Mouse (Mus musculus) liver, embryonic 15.5 days (tissue): ENCODE results near the gene Gm45713. TPM values are rescaled to one million over a fixed set of nuclear protein-coding genes. Genes with fewer than 3 reads are reported as not detected.
A peak's percentile ranks its signal among the peaks of the same experiment; 100 is the strongest.
"Not testable (repeated sequence)": the region's sequence is repeated elsewhere in the genome, so short reads cannot be mapped to it uniquely, and the experiment has no call there.

Source experiments
- ATAC-seq: fragments of 200-750 bp; cut with Nextera tagmentation; 2 replicates; pipeline ENCODE4 v1.8.0; 2017; ENCODE audit warnings: moderate number of reproducible peaks, mild to moderate bottlenecking, moderate library complexity; ENCODE audit not compliant: insufficient read depth
- H3K27ac ChIP-seq: fragments of 300-500 bp; sonication (generic); replicated peaks from 2 replicates; pipeline ENCODE4 v1.5.1; 2015; ENCODE audit warnings: mild to moderate bottlenecking, inconsistent platforms
- H3K27me3 ChIP-seq: fragments of 300-500 bp; sonication (generic); 2 replicates; pipeline ENCODE4 v1.6.1; 2015; ENCODE audit warnings: mild to moderate bottlenecking, inconsistent platforms
- H3K36me3 ChIP-seq: fragments of 300-500 bp; sonication (generic); replicated peaks from 2 replicates; pipeline ENCODE4 v1.6.1; 2015; ENCODE audit warnings: moderate library complexity, mild to moderate bottlenecking, inconsistent platforms
- H3K4me1 ChIP-seq: fragments of 300-500 bp; sonication (generic); replicated peaks from 2 replicates; pipeline ENCODE4 v1.6.1; 2015; ENCODE audit warnings: inconsistent platforms
- H3K4me2 ChIP-seq: fragments of 300-500 bp; sonication (generic); 2 replicates; pipeline ENCODE4 v1.6.1; 2015; ENCODE audit warnings: moderate library complexity, mild to moderate bottlenecking, inconsistent platforms
- H3K4me3 ChIP-seq: fragments of 300-500 bp; sonication (generic); replicated peaks from 2 replicates; pipeline ENCODE4 v1.5.1; 2015; ENCODE audit warnings: mild to moderate bottlenecking, inconsistent platforms
- H3K9ac ChIP-seq: fragments of 300-500 bp; sonication (generic); 2 replicates; pipeline ENCODE4 v1.6.1; 2015; ENCODE audit warnings: moderate library complexity, mild to moderate bottlenecking, inconsistent platforms
- H3K9me3 ChIP-seq: fragments of 300-500 bp; sonication (generic); replicated peaks from 2 replicates; pipeline ENCODE4 v1.6.1; 2016; ENCODE audit warnings: inconsistent platforms
- WGBS: fragments of 180-500 bp; shearing (Covaris S2); methylation state at CpG from one replicate; pipeline ENCODE4 v1.1.7; 2015; ENCODE audit warnings: mixed read lengths; ENCODE audit not compliant: insufficient replicate concordance; 5-methylcytosine and 5-hydroxymethylcytosine counted together
- polyA plus RNA-seq: library from polyadenylated mRNA; unstranded; fragments of >200 nt; fragmentation: Nextera tagmentation; extraction: Ambion mirVana; gene quantifications from 2 replicates; pipeline ENCODE4 v1.2.1, GENCODE M21; 2015

The Gm45713 gene
- polyA plus RNA-seq, 1 experiment from 2014 or later: not detected

DNA sequence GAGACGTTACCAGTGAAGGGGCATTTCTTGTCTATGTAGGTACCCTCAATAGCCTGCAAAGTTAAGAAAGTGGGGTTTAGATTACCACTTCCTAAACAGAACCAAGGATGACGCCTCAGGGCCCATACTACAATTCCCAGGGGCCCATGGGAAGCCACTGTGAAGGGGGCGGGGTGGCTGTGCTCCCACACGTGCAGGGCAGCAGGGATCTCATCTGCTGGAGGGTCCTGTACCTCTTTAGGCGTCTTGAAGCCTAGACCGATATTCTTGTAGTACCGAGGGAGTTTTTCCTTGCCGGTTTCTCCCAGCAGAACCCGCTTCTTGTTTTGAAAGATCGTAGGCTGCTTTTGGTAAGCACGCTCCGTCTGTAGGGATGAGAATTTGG is 12.9 kb downstream of the Gm45713 start:
- 9% methylated on average over 12 of the region's 12 CpGs for WGBS
- Histone ChIP-seq H3K27ac (peak overlapping the region; percentile 82), H3K36me3 (peaks cover 74% of the 10 kb centered on the region), H3K4me1 (peaks cover 84% of the 10 kb centered on the region), H3K9ac (peak overlapping the region; percentile 87), H3K4me3 (peak overlapping the region; percentile 83), H3K27me3 (no peaks in the 10 kb centered on the region), H3K4me2 (peak overlapping the region; percentile 88), H3K9me3 (no peaks in the 10 kb centered on the region)
- ATAC-seq: no peak

DNA sequence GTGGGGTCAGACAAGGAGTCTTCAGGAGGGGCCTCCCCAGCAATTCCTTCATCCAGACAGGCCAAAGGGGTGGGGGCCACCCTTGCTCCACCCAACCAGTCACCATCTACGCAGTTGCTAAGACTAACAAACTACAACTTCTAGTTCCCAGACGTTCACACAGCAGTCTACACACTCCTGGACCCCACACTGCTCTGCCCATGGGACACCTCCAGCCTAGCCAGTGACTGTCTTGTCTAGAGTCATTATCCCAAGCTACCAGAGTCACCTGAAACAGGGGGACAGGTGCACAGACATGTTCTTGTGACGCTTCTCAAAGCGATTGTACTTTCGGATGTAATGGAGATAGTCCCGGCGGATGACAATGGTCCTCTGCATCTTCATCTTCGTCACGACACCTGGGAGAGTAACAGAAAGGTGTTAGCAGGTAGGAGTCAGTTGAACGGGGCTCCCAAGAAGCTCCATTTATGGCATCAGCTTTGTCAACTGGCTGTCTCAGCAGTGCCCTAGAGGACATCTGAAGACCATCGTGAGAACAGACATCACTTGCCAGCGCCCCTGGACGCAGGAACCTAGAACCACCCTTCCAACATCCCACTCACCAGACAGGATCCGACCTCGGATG is 13.4 kb downstream of the Gm45713 start:
- Histone ChIP-seq H3K4me1 (peaks cover 84% of the 10 kb centered on the region), H3K4me2 (peak overlapping the region; percentile 88), H3K27me3 (no peaks in the 10 kb centered on the region), H3K9me3 (no peaks in the 10 kb centered on the region), H3K9ac (peak overlapping the region; percentile 87), H3K36me3 (peaks cover 74% of the 10 kb centered on the region), H3K27ac (peak overlapping the region; percentile 82), H3K4me3 (peak overlapping the region; percentile 83)
- WGBS: 64% methylated on average over 15 of the region's 15 CpGs
- ATAC-seq: no peak

DNA sequence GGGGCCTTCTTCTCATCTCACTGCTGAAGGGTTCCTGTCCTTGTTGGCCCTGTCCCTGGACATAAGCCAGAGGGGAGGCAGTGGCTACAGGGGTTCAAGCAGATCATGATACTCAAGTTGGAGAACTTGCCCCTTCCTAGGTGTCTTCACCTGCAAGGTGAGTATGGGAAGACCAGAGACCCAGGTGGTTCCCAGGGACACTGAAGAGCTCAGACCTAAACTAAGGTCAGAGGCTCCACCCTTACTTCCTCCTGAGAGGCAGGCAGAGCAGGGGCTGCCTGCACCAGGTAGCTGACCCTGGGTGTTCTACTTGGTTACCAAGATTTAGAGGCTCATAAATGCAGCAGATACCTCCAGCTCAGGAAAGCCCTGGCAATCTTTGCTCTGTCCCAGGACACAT is 14.1 kb downstream of the Gm45713 start:
- Histone ChIP-seq H3K36me3 (peaks cover 68% of the 10 kb centered on the region), H3K9me3 (no peaks in the 10 kb centered on the region), H3K9ac (no peak overlapping the region), H3K4me1 (peaks cover 80% of the 10 kb centered on the region), H3K27me3 (no peaks in the 10 kb centered on the region), H3K27ac (peak overlapping the region; percentile 53; the same call in 1 of the 2 replicates), H3K4me2 (peak overlapping the region; percentile 88), H3K4me3 (no peak overlapping the region)
- ATAC-seq: no peak

DNA sequence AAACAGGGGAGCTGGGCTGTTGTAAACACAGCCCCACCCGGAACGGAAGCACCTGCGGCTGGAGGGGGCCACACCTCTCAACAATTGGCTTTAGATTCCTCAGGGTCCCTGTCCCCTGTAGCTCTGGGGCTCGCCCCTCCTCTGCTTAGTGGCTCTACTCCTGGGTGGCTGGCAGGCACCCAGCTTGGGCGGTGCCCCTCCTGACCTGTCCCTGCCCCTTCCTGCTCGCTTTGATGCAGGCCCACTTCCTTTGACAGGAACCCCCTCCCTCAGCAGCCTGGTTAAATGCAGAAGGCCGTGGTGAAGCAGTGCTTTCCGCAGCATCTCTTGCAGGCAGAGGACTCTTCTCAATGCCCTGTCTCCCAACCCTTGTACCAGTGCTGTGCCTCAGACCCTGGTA is 14.6 kb downstream of the Gm45713 start:
- H3K9me3 ChIP-seq: no peaks in the 10 kb centered on the region
- H3K4me3 ChIP-seq: no peak overlapping the region
- H3K4me2 ChIP-seq: peak overlapping the region; percentile 88
- no peaks in the 10 kb centered on the region for H3K27me3 ChIP-seq
- 27% methylated on average over 8 of the region's 8 CpGs for WGBS
- H3K27ac ChIP-seq: peak overlapping the region; percentile 53; the same call in 1 of the 2 replicates
- ATAC-seq: no peak
- H3K36me3 ChIP-seq: peaks cover 62% of the 10 kb centered on the region
- H3K9ac ChIP-seq: no peak overlapping the region
- H3K4me1 ChIP-seq: peaks cover 74% of the 10 kb centered on the region

GRCm38 (mm10) chr7:45119780-45120709 is 16.0 kb downstream of the Gm45713 start:
- H3K36me3 ChIP-seq: peaks cover 49% of the 10 kb centered on the region

DNA sequence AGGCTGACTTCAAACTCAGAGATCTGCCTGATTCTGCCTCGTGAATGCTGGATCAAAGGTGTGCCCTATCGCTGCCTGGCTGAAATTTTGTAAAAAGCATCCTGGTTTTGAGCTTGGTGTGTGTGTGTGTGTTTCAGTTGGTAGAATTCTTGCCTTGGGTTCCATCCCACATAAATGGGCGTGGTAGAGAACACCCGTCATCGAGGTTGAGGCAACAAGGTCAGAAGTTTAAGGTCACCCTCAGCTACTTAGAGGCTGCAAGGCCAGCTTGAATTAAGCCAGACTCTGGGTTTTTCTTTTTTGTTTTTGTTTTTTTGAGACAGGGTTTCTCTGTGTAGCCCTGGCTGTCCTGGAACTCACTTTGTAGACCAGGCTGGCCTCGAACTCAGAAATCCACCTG is 17.7 kb downstream of the Gm45713 start:
- Histone ChIP-seq H3K4me2 (no peak overlapping the region), H3K27ac (no peak overlapping the region), H3K4me1 (peaks cover 58% of the 10 kb centered on the region), H3K36me3 (peaks cover 45% of the 10 kb centered on the region), H3K9ac (no peak overlapping the region), H3K9me3 (no peaks in the 10 kb centered on the region), H3K4me3 (no peak overlapping the region), H3K27me3 (no peaks in the 10 kb centered on the region)
- ATAC-seq: no peak
- 62% methylated on average over 6 of the region's 6 CpGs for WGBS

More at GRCm38 (mm10) chr7:45119780-45120709, 16.0 kb downstream of the Gm45713 start:
- H3K9ac ChIP-seq: no peak overlapping the region
- no peak for ATAC-seq
- H3K27ac ChIP-seq: no peak overlapping the region
- no peak overlapping the region for H3K4me2 ChIP-seq
- no peaks in the 10 kb centered on the region for H3K9me3 ChIP-seq
- H3K4me1 ChIP-seq: peaks cover 60% of the 10 kb centered on the region
- H3K27me3 ChIP-seq: no peaks in the 10 kb centered on the region
- H3K4me3 ChIP-seq: no peak overlapping the region
- WGBS: 50% methylated on average over 5 of the region's 5 CpGs

DNA sequence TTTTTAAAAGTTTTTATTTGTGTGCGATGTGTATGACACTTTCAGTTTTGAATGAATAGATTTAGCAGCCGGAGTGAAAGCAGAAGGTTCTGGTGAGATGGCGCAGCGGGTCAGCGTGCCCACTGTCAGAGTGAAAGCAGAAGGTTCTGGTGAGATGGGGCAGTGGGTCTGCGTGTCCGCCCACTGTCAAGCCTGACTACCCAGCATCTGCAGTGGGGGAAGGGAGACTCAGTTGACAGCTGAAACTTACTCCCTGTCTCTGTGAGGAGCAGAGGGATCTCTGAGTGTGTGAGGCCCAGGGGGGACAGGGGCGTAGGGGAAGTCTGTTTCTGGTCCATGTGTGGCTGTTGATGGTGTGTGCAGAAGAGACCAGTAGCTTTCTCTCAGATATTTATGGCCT is 18.5 kb downstream of the Gm45713 start:
- H3K9ac ChIP-seq: no peak overlapping the region
- peaks cover 37% of the 10 kb centered on the region for H3K36me3 ChIP-seq
- ATAC-seq: no peak
- no peak overlapping the region for H3K4me2 ChIP-seq
- H3K4me1 ChIP-seq: peaks cover 57% of the 10 kb centered on the region
- no peak overlapping the region for H3K4me3 ChIP-seq
- no peaks in the 10 kb centered on the region for H3K27me3 ChIP-seq
- H3K9me3 ChIP-seq: no peaks in the 10 kb centered on the region
- WGBS: 67% methylated on average over 8 of the region's 8 CpGs
- no peak overlapping the region for H3K27ac ChIP-seq

DNA sequence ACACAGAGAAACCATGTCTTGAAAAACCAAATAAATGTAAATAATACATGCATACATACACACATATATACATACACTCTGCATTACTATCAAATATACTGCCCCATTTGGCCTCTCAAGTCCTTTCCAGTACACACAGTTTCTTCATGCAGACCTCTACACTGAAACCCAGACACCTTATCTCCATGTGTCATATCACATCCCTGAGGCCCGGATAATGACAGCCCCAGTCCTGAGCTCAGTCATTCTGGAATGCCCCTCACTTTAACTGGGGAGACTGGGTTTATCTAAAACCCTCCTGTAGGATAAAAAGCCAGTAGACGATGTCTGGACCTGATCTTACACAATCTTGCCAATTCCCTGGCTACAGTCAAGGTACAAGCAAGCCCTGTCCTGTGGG is 22.6 kb downstream of the Gm45713 start:
- Histone ChIP-seq H3K36me3 (no peaks in the 10 kb centered on the region), H3K4me2 (no peak overlapping the region), H3K9me3 (no peaks in the 10 kb centered on the region), H3K4me1 (peaks cover 29% of the 10 kb centered on the region), H3K27me3 (no peaks in the 10 kb centered on the region), H3K4me3 (no peak overlapping the region), H3K27ac (no peak overlapping the region), H3K9ac (no peak overlapping the region)
- peak; percentile 18; the same call in 1 of the 2 replicates for ATAC-seq
- WGBS: 17% methylated on average over 2 of the region's 2 CpGs

GRCm38 (mm10) chr7:45112529-45112928 is 23.5 kb downstream of the Gm45713 start:
- no peak for ATAC-seq
- no peak overlapping the region for H3K9ac ChIP-seq
- no peak overlapping the region for H3K4me3 ChIP-seq
- no peak overlapping the region for H3K4me2 ChIP-seq
- H3K27me3 ChIP-seq: no peaks in the 10 kb centered on the region
- no peaks in the 10 kb centered on the region for H3K9me3 ChIP-seq
- no peaks in the 10 kb centered on the region for H3K36me3 ChIP-seq
- H3K27ac ChIP-seq: no peak overlapping the region
- 26% methylated on average over 3 of the region's 3 CpGs for WGBS
- H3K4me1 ChIP-seq: peaks cover 24% of the 10 kb centered on the region

- 64% methylated on average over 2 of the region's 2 CpGs for WGBS
- Histone ChIP-seq H3K4me1 (peaks cover 23% of the 10 kb centered on the region), H3K36me3 (no peaks in the 10 kb centered on the region), H3K27me3 (no peaks in the 10 kb centered on the region), H3K9ac (no peak overlapping the region), H3K4me2 (no peak overlapping the region), H3K4me3 (no peak overlapping the region), H3K27ac (no peak overlapping the region), H3K9me3 (no peaks in the 10 kb centered on the region)
- no peak for ATAC-seq
These were observed 24.1 kb downstream of the Gm45713 start for GRCm38 (mm10) chr7:45111940-45112339.

GRCm38 (mm10) chr7:45110089-45110488 is 25.9 kb downstream of the Gm45713 start:
- 57% methylated on average over 4 of the region's 4 CpGs for WGBS
- H3K4me3 ChIP-seq, H3K27ac ChIP-seq, H3K4me2 ChIP-seq, H3K9ac ChIP-seq, H3K36me3 ChIP-seq, H3K27me3 ChIP-seq, H3K9me3 ChIP-seq, ATAC-seq: not testable (repeated sequence)
- peaks cover 23% of the 10 kb centered on the region for H3K4me1 ChIP-seq
